Mouse (Mus musculus): ENCODE data around the gene Speg.

Gene Speg

GRCm38 (mm10) chr1:75422216-75422822 lies 47.2 kb downstream of the Speg start:
- in situ Hi-C loops (cut with MboI; ENCODE audit: low pct_unique_long_range_greater_than_20kb in 1 of 2, low sequenced_read_pairs in 2 of 2, unreplicated experiment in 1 of 2) = no loop called here

- in situ Hi-C loops (cut with MboI; ENCODE audit: low pct_unique_long_range_greater_than_20kb in 1 of 2, low sequenced_read_pairs in 2 of 2, unreplicated experiment in 1 of 2) = no loop called here
Observed at GRCm38 (mm10) chr1:75422823-75423471, 47.9 kb downstream of the Speg start.

- in situ Hi-C loops (cut with MboI; ENCODE audit: low pct_unique_long_range_greater_than_20kb in 1 of 2, low sequenced_read_pairs in 2 of 2, unreplicated experiment in 1 of 2) = no loop called here
Observed at GRCm38 (mm10) chr1:75423780-75424390, 48.8 kb downstream of the Speg start.

GRCm38 (mm10) chr1:75425796-75426471 lies 50.8 kb downstream of the Speg start:
- in situ Hi-C loops (cut with MboI; ENCODE audit: low pct_unique_long_range_greater_than_20kb in 1 of 2, low sequenced_read_pairs in 2 of 2, unreplicated experiment in 1 of 2) = loop anchor here in 1 of 2 experiments (25.0 kb wide), 1 partner anchor 639 kb away; the partner anchor contains the start of gene Wnt10a

- in situ Hi-C loops (cut with MboI; ENCODE audit: low pct_unique_long_range_greater_than_20kb in 1 of 2, low sequenced_read_pairs in 2 of 2, unreplicated experiment in 1 of 2) = loop anchor here in 1 of 2 experiments (25.0 kb wide), 1 partner anchor 648 kb away; the partner anchor contains the start of gene Wnt10a
Observed at GRCm38 (mm10) chr1:75435475-75436328, 60.6 kb downstream of the Speg start, which contains the start of gene Gmppa. TSS of gene Gmppa (plus strand) at chr1:75435930.

GRCm38 (mm10) chr1:75438782-75439181 lies 63.7 kb downstream of the Speg start:
- in situ Hi-C loops (cut with MboI; ENCODE audit: low pct_unique_long_range_greater_than_20kb in 1 of 2, low sequenced_read_pairs in 2 of 2, unreplicated experiment in 1 of 2) = loop anchor here in 1 of 2 experiments (25.0 kb wide), 1 partner anchor 651 kb away; the partner anchor contains the start of gene Wnt10a

GRCm38 (mm10) chr1:75440661-75441060 lies 65.6 kb downstream of the Speg start:
- in situ Hi-C loops (cut with MboI; ENCODE audit: low pct_unique_long_range_greater_than_20kb in 1 of 2, low sequenced_read_pairs in 2 of 2, unreplicated experiment in 1 of 2) = loop anchor here in 1 of 2 experiments (25.0 kb wide), 1 partner anchor 653 kb away; the partner anchor contains the start of gene Wnt10a

- in situ Hi-C loops (cut with MboI; ENCODE audit: low pct_unique_long_range_greater_than_20kb in 1 of 2, low sequenced_read_pairs in 2 of 2, unreplicated experiment in 1 of 2) = loop anchor here in 1 of 2 experiments (25.0 kb wide), 1 partner anchor 654 kb away; the partner anchor contains the start of gene Wnt10a
Observed at GRCm38 (mm10) chr1:75441471-75441996, 66.4 kb downstream of the Speg start.

- in situ Hi-C loops (cut with MboI; ENCODE audit: low pct_unique_long_range_greater_than_20kb in 1 of 2, low sequenced_read_pairs in 2 of 2, unreplicated experiment in 1 of 2) = loop anchor here in 1 of 2 experiments (25.0 kb wide), 1 partner anchor 655 kb away; the partner anchor contains the start of gene Wnt10a
Observed at GRCm38 (mm10) chr1:75442171-75442570, 67.1 kb downstream of the Speg start.

- in situ Hi-C loops (cut with MboI; ENCODE audit: low pct_unique_long_range_greater_than_20kb in 1 of 2, low sequenced_read_pairs in 2 of 2, unreplicated experiment in 1 of 2) = loop anchor here in 1 of 2 experiments (25.0 kb wide), 1 partner anchor 656 kb away; the partner anchor contains the start of gene Wnt10a
Observed at GRCm38 (mm10) chr1:75442811-75443210, 67.7 kb downstream of the Speg start.

GRCm38 (mm10) chr1:75443247-75444024 lies 68.3 kb downstream of the Speg start:
- in situ Hi-C loops (cut with MboI; ENCODE audit: low pct_unique_long_range_greater_than_20kb in 1 of 2, low sequenced_read_pairs in 2 of 2, unreplicated experiment in 1 of 2) = loop anchor here in 1 of 2 experiments (25.0 kb wide), 1 partner anchor 656 kb away; the partner anchor contains the start of gene Wnt10a

- in situ Hi-C loops (cut with MboI; ENCODE audit: low pct_unique_long_range_greater_than_20kb in 1 of 2, low sequenced_read_pairs in 2 of 2, unreplicated experiment in 1 of 2) = loop anchor here in 1 of 2 experiments (25.0 kb wide), 1 partner anchor 657 kb away; the partner anchor contains the start of gene Wnt10a
Observed at GRCm38 (mm10) chr1:75444208-75444607, 69.1 kb downstream of the Speg start.

GRCm38 (mm10) chr1:75445141-75445701 lies 70.1 kb downstream of the Speg start:
- in situ Hi-C loops (cut with MboI; ENCODE audit: low pct_unique_long_range_greater_than_20kb in 1 of 2, low sequenced_read_pairs in 2 of 2, unreplicated experiment in 1 of 2) = loop anchor here in 1 of 2 experiments (25.0 kb wide), 1 partner anchor 658 kb away; the partner anchor contains the start of gene Wnt10a

- in situ Hi-C loops (cut with MboI; ENCODE audit: low pct_unique_long_range_greater_than_20kb in 1 of 2, low sequenced_read_pairs in 2 of 2, unreplicated experiment in 1 of 2) = loop anchor here in 1 of 2 experiments (25.0 kb wide), 1 partner anchor 659 kb away; the partner anchor contains the start of gene Wnt10a
Observed at GRCm38 (mm10) chr1:75445751-75446611, 70.9 kb downstream of the Speg start.

GRCm38 (mm10) chr1:75446656-75447055 lies 71.6 kb downstream of the Speg start:
- in situ Hi-C loops (cut with MboI; ENCODE audit: low pct_unique_long_range_greater_than_20kb in 1 of 2, low sequenced_read_pairs in 2 of 2, unreplicated experiment in 1 of 2) = loop anchor here in 1 of 2 experiments (25.0 kb wide), 1 partner anchor 659 kb away; the partner anchor contains the start of gene Wnt10a

Data from mouse embryonic stem cell (cell line).